Mouse (Mus musculus): ENCODE data around the gene Gm6020.
"Not testable (repeated sequence)": the region's sequence is repeated elsewhere in the genome, so short reads cannot be mapped to it uniquely, and the experiment has no call there.

Gm6020 gene

GRCm38 (mm10) chr19:61183590-61183989, at the start of gene Gm6020:
TSS of gene Gm6020 (plus strand) at chr19:61183890.
- DNase-seq (ENCODE audit: low spot score in 2 of 2): not testable (repeated sequence)

- no peak for DNase-seq (ENCODE audit: low spot score in 2 of 2)
Observed at GRCm38 (mm10) chr19:61138655-61139054, 45.0 kb upstream of the Gm6020 start.

- DNase-seq (ENCODE audit: low spot score in 2 of 2): peak; percentile 78
Observed at GRCm38 (mm10) chr19:61140342-61141206, 43.1 kb upstream of the Gm6020 start, which contains the start of gene Zfp950. TSS of gene Zfp950 (minus strand) at chr19:61140840.

GRCm38 (mm10) chr19:61141299-61141698, 42.4 kb upstream of the Gm6020 start:
- no peak for DNase-seq (ENCODE audit: low spot score in 2 of 2)

- peak in 1 of 2 experiments; percentile 15 for DNase-seq (ENCODE audit: low spot score in 2 of 2)
Observed at GRCm38 (mm10) chr19:61151372-61151700, 32.4 kb upstream of the Gm6020 start.

GRCm38 (mm10) chr19:61151701-61152420, 31.8 kb upstream of the Gm6020 start:
- peak in 1 of 2 experiments; percentile 35 for DNase-seq (ENCODE audit: low spot score in 2 of 2)

- DNase-seq (ENCODE audit: low spot score in 2 of 2): no peak
Observed at GRCm38 (mm10) chr19:61175756-61176324, 7.8 kb upstream of the Gm6020 start, which contains the start of gene Gm7102. TSS of gene Gm7102 (minus strand) at chr19:61176309.

- DNase-seq (ENCODE audit: low spot score in 2 of 2): peak; percentile 85 to 90
Observed at GRCm38 (mm10) chr19:61199316-61199715, 15.6 kb downstream of the Gm6020 start.

- DNase-seq (ENCODE audit: low spot score in 2 of 2): peak; percentile 31 to 32
Observed at GRCm38 (mm10) chr19:61199836-61200235, 16.1 kb downstream of the Gm6020 start.

GRCm38 (mm10) chr19:61207506-61207905, 23.8 kb downstream of the Gm6020 start:
- not testable (repeated sequence) for DNase-seq (ENCODE audit: low spot score in 2 of 2)

- no peak for DNase-seq (ENCODE audit: low spot score in 2 of 2)
Observed at GRCm38 (mm10) chr19:61223706-61224328, 40.1 kb downstream of the Gm6020 start.

- no peak for DNase-seq (ENCODE audit: low spot score in 2 of 2)
Observed at GRCm38 (mm10) chr19:61224678-61225525, 41.2 kb downstream of the Gm6020 start.

GRCm38 (mm10) chr19:61225526-61226400, 42.1 kb downstream of the Gm6020 start:
- DNase-seq (ENCODE audit: low spot score in 2 of 2): peak in 1 of 2 experiments; percentile 28

- peak; percentile 84 to 87 for DNase-seq (ENCODE audit: low spot score in 2 of 2)
Observed at GRCm38 (mm10) chr19:61226401-61226927, 42.8 kb downstream of the Gm6020 start.

GRCm38 (mm10) chr19:61226928-61227854, 43.5 kb downstream of the Gm6020 start:
- DNase-seq (ENCODE audit: low spot score in 2 of 2): peak; percentile 98 to 99

- peak in 1 of 2 experiments; percentile 21 for DNase-seq (ENCODE audit: low spot score in 2 of 2)
Observed at GRCm38 (mm10) chr19:61227941-61228701, 44.4 kb downstream of the Gm6020 start, which contains the start of gene Csf2ra. TSS of gene Csf2ra (minus strand) at chr19:61228429.

Data from natural killer cell, adult 2 months (primary cell).